Mouse (Mus musculus): ENCODE results near the gene Grxcr1. TPM values are rescaled to one million over a fixed set of nuclear protein-coding genes. Genes with fewer than 3 reads are reported as not detected.

Grxcr1 gene
- polyA plus RNA-seq (2014; fragmentation: Nextera tagmentation; extraction: Ambion mirVana): not detected in 2 replicates

DNA sequence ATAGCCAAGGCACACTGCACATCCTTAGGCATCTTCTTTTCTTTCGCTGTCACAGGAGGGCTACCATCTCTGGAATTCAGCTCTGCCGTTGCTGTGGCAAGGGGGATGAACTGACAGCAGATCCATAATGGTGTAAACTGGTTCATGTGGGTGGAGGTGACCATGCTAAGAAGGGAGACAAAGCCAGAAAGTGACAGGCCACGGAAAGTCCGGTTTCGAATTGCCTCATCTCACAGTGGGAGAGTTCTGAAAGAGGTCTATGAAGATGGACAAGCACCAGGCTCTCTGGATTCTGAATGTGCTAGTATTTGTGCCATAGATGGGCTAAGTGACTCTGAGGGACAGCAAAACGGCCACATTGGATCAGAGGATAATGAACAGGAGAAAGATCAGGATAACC, at the start of gene Grxcr1:
TSS of gene Grxcr1 (plus strand) at position 92 of the 400 bp plus-strand sequence.
- ATAC-seq (replicated peaks; ENCODE audit: insufficient number of reproducible peaks, low FRiP score, low TSS enrichment, low read depth) (no peak), DNase-seq (ENCODE audit: low spot score) (no peak)
- 86% methylated on average over 6 of the region's 6 CpGs for WGBS
- Histone ChIP-seq H3K36me3 (replicated peaks; ENCODE audit: control insufficient read depth, insufficient read depth, low read depth, low read length) (no peaks in the 10 kb centered on the region), H3K27me3 (ENCODE audit: control insufficient read depth, insufficient read depth, low read length) (no peaks in the 10 kb centered on the region), H3K4me2 (ENCODE audit: low read depth, low read length) (no peak within 1 kb of the TSS), H3K9ac (replicated peaks; ENCODE audit: low read length) (no peak within 1 kb of the TSS), H3K9me3 (replicated peaks; ENCODE audit: control insufficient read depth, low read length) (no peaks in the 10 kb centered on the region), H3K27ac (replicated peaks; ENCODE audit: low read depth, low read length) (no peak within 1 kb of the TSS), H3K4me1 (ENCODE audit: control insufficient read depth, insufficient read depth, low read length) (no peaks in the 10 kb centered on the region), H3K4me3 (ENCODE audit: low read depth, low read length) (no peak within 1 kb of the TSS)

DNA sequence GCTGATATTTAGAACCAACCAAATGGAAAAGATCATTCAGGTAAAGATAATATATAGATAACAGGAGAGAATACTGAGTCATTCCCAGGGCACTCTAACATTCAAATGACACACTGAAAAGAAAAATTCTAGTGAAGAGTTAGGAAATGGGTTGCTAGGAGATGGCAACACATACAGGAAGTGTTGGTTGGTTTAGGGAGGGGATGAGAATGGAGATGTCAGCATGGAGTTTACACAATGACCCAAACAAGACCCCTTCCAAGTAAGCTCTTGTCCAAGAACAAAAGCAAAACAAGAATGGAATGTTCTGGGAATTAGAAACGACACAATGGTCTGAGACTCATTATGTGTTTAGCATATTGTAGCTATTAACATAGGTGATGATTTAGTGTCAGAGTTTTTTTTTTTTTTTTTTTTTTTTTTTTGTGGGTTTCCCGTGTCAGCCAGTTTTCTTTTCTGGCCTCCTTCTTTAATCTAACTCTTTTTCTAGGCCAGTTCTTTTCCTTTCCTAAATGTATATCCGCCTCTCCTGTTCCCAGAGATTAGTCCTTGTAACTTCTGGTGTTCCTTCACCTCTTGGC, 49.6 kb upstream of the Grxcr1 start:
- Histone ChIP-seq H3K27me3 (ENCODE audit: control insufficient read depth, insufficient read depth, low read length) (no peaks in the 10 kb centered on the region), H3K4me1 (ENCODE audit: control insufficient read depth, insufficient read depth, low read length) (no peaks in the 10 kb centered on the region), H3K4me3 (ENCODE audit: low read depth, low read length) (no peak overlapping the region), H3K9me3 (replicated peaks; ENCODE audit: control insufficient read depth, low read length) (no peaks in the 10 kb centered on the region), H3K4me2 (ENCODE audit: low read depth, low read length) (no peak overlapping the region), H3K9ac (replicated peaks; ENCODE audit: low read length) (no peak overlapping the region), H3K36me3 (replicated peaks; ENCODE audit: control insufficient read depth, insufficient read depth, low read depth, low read length) (no peaks in the 10 kb centered on the region), H3K27ac (replicated peaks; ENCODE audit: low read depth, low read length) (no peak overlapping the region)
- 60% methylated on average over 3 of the region's 3 CpGs for WGBS
- DNase-seq (ENCODE audit: low spot score) (no peak), ATAC-seq (replicated peaks; ENCODE audit: insufficient number of reproducible peaks, low FRiP score, low TSS enrichment, low read depth) (no peak)

DNA sequence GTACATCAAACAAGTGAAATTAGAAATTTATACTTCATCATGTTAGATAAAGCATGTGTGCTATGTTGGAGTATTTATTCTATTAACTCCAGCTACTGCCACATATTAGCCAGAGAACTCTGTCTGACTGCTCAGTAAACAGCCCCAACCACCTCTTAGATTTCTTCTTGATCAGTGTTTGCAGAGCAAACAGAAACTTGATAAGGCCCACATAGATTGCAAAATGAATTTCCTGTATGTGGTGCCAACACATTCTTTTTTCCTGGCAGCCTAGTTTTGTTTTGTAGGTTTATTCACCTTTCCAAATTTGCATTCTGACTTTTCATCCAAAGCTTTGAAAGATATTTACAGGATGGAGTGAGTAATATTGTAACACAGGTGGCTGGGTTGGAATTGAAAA, 41.2 kb upstream of the Grxcr1 start:
- H3K9ac ChIP-seq (replicated peaks; ENCODE audit: low read length): no peak overlapping the region
- H3K9me3 ChIP-seq (replicated peaks; ENCODE audit: control insufficient read depth, low read length): no peaks in the 10 kb centered on the region
- DNase-seq (ENCODE audit: low spot score) (no peak), ATAC-seq (replicated peaks; ENCODE audit: insufficient number of reproducible peaks, low FRiP score, low TSS enrichment, low read depth) (no peak)
- no peaks in the 10 kb centered on the region for H3K36me3 ChIP-seq (replicated peaks; ENCODE audit: control insufficient read depth, insufficient read depth, low read depth, low read length)
- no peaks in the 10 kb centered on the region for H3K4me1 ChIP-seq (ENCODE audit: control insufficient read depth, insufficient read depth, low read length)
- no peaks in the 10 kb centered on the region for H3K27me3 ChIP-seq (ENCODE audit: control insufficient read depth, insufficient read depth, low read length)
- H3K4me3 ChIP-seq (ENCODE audit: low read depth, low read length): no peak overlapping the region
- no peak overlapping the region for H3K4me2 ChIP-seq (ENCODE audit: low read depth, low read length)
- no peak overlapping the region for H3K27ac ChIP-seq (replicated peaks; ENCODE audit: low read depth, low read length)

DNA sequence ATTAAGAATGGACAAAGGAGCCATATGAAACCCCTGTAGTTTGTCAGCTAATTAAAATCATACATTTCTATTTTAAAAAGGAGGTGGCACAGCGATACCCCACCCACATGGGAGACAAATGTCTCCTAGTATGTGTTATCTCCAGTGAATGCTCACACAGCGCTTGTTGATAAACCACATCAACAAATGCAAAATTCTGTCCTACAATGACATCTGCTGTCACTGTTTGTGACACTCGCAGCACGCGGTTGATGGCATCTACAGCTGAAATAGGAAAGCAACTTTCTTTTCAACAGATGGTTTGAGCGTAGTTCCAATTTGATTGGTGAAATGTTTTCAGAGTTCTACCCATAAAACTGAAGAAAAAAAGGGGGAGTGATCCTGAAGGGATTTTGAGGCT, 29.0 kb upstream of the Grxcr1 start:
- no peaks in the 10 kb centered on the region for H3K36me3 ChIP-seq (replicated peaks; ENCODE audit: control insufficient read depth, insufficient read depth, low read depth, low read length)
- no peak overlapping the region for H3K27ac ChIP-seq (replicated peaks; ENCODE audit: low read depth, low read length)
- H3K4me1 ChIP-seq (ENCODE audit: control insufficient read depth, insufficient read depth, low read length): no peaks in the 10 kb centered on the region
- no peaks in the 10 kb centered on the region for H3K27me3 ChIP-seq (ENCODE audit: control insufficient read depth, insufficient read depth, low read length)
- no peak overlapping the region for H3K4me2 ChIP-seq (ENCODE audit: low read depth, low read length)
- ATAC-seq (replicated peaks; ENCODE audit: insufficient number of reproducible peaks, low FRiP score, low TSS enrichment, low read depth): no peak
- no peak for DNase-seq (ENCODE audit: low spot score)
- WGBS: 93% methylated on average over 6 of the region's 6 CpGs
- H3K4me3 ChIP-seq (ENCODE audit: low read depth, low read length): no peak overlapping the region
- no peak overlapping the region for H3K9ac ChIP-seq (replicated peaks; ENCODE audit: low read length)
- H3K9me3 ChIP-seq (replicated peaks; ENCODE audit: control insufficient read depth, low read length): no peaks in the 10 kb centered on the region

DNA sequence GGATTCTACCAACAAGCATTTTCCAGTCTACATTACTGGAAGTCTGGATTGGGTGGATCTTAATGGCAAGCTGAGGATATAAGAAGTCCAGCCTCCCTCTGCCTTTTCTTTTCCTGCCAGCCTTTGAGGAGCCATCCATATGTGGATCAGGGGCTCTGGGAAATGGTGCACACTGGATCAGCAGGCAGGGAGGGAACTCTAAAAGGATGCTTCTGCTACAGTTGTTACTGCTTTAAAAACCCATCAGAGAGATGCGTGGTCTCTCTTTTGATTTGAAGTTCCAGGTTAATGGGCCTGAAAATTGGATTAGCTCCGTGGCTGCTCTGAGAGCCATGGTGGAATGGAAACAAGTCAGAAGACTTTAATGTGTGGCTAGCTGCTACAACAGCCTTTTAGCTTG, 27.7 kb upstream of the Grxcr1 start:
- Histone ChIP-seq H3K36me3 (replicated peaks; ENCODE audit: control insufficient read depth, insufficient read depth, low read depth, low read length) (no peaks in the 10 kb centered on the region), H3K9ac (replicated peaks; ENCODE audit: low read length) (no peak overlapping the region), H3K9me3 (replicated peaks; ENCODE audit: control insufficient read depth, low read length) (no peaks in the 10 kb centered on the region), H3K27ac (replicated peaks; ENCODE audit: low read depth, low read length) (no peak overlapping the region), H3K4me3 (ENCODE audit: low read depth, low read length) (no peak overlapping the region), H3K27me3 (ENCODE audit: control insufficient read depth, insufficient read depth, low read length) (no peaks in the 10 kb centered on the region), H3K4me2 (ENCODE audit: low read depth, low read length) (no peak overlapping the region), H3K4me1 (ENCODE audit: control insufficient read depth, insufficient read depth, low read length) (no peaks in the 10 kb centered on the region)
- DNase-seq (ENCODE audit: low spot score) (no peak), ATAC-seq (replicated peaks; ENCODE audit: insufficient number of reproducible peaks, low FRiP score, low TSS enrichment, low read depth) (no peak)
- WGBS: 30% methylated on average over 2 of the region's 2 CpGs

DNA sequence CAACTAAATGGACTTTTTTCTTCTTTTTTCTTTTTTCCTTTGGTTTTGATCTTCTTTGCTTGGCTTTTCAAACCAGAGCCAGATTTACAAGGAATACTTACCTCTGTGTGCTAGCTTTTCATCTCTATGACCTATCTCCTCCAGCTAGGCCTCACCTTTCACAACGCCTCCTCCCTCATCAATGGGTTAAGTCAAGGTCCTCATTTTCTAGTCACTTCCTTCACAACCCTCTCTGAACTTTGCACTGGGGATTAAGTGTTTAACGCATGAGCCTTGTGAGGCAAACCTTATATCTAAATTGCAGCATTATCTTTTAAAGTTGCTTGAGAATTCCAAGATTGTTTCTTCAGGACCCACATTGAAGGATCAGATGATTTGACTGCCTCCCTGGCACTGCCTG, 27.2 kb upstream of the Grxcr1 start:
- Histone ChIP-seq H3K9ac (replicated peaks; ENCODE audit: low read length) (no peak overlapping the region), H3K4me2 (ENCODE audit: low read depth, low read length) (no peak overlapping the region), H3K36me3 (replicated peaks; ENCODE audit: control insufficient read depth, insufficient read depth, low read depth, low read length) (no peaks in the 10 kb centered on the region), H3K9me3 (replicated peaks; ENCODE audit: control insufficient read depth, low read length) (no peaks in the 10 kb centered on the region), H3K27ac (replicated peaks; ENCODE audit: low read depth, low read length) (no peak overlapping the region), H3K4me1 (ENCODE audit: control insufficient read depth, insufficient read depth, low read length) (no peaks in the 10 kb centered on the region), H3K27me3 (ENCODE audit: control insufficient read depth, insufficient read depth, low read length) (no peaks in the 10 kb centered on the region), H3K4me3 (ENCODE audit: low read depth, low read length) (no peak overlapping the region)
- DNase-seq (ENCODE audit: low spot score) (no peak), ATAC-seq (replicated peaks; ENCODE audit: insufficient number of reproducible peaks, low FRiP score, low TSS enrichment, low read depth) (no peak)
- WGBS: 62% methylated on average over 2 of the region's 2 CpGs

DNA sequence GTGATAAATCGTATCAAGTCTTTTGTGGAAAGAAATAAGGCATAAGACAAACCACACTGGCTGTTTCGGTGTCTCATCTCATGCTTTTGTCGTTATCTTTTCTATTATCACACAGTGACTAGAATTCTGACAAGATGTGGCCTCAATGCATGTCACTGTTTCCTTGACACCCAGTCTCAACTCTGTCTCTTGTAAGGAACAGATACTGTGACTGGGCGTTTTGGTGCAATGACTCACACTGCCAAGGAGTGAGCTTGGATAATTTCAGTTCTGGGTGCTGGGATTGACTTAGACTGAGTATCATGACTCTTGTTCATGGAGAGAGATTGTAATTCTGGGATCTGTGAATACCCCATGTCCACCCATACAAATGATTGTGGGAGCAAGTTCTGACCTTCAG, 24.6 kb upstream of the Grxcr1 start:
- Histone ChIP-seq H3K4me2 (ENCODE audit: low read depth, low read length) (no peak overlapping the region), H3K4me3 (ENCODE audit: low read depth, low read length) (no peak overlapping the region), H3K27ac (replicated peaks; ENCODE audit: low read depth, low read length) (no peak overlapping the region), H3K27me3 (ENCODE audit: control insufficient read depth, insufficient read depth, low read length) (no peaks in the 10 kb centered on the region), H3K4me1 (ENCODE audit: control insufficient read depth, insufficient read depth, low read length) (no peaks in the 10 kb centered on the region), H3K9ac (replicated peaks; ENCODE audit: low read length) (no peak overlapping the region), H3K9me3 (replicated peaks; ENCODE audit: control insufficient read depth, low read length) (no peaks in the 10 kb centered on the region), H3K36me3 (replicated peaks; ENCODE audit: control insufficient read depth, insufficient read depth, low read depth, low read length) (no peaks in the 10 kb centered on the region)
- WGBS: 92% methylated on average over 4 of the region's 4 CpGs
- no peak for DNase-seq (ENCODE audit: low spot score)
- ATAC-seq (replicated peaks; ENCODE audit: insufficient number of reproducible peaks, low FRiP score, low TSS enrichment, low read depth): no peak

DNA sequence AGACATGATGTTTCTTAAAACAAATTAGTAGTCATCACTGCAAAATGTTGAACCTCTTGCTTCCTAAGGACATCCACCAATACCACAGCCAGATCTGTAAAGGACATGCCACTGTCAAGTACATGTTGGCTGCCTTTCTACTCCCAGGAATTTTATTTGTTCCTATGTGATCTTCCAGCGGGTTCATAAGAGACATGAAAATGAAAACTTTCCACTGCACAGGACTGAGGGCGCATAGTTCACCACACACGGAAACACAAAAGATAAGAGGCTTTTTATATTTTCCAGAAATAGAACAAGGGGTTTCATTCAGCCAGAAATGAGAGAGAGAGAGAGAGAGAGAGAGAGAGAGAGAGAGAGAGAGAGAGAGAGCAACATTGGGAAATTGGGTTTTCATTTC, 20.1 kb upstream of the Grxcr1 start:
- H3K4me1 ChIP-seq (ENCODE audit: control insufficient read depth, insufficient read depth, low read length): no peaks in the 10 kb centered on the region
- no peak for ATAC-seq (replicated peaks; ENCODE audit: insufficient number of reproducible peaks, low FRiP score, low TSS enrichment, low read depth)

More for the DNA sequence above, 20.1 kb upstream of the Grxcr1 start:
- Histone ChIP-seq H3K27ac (replicated peaks; ENCODE audit: low read depth, low read length) (no peak overlapping the region), H3K4me2 (ENCODE audit: low read depth, low read length) (no peak overlapping the region), H3K9ac (replicated peaks; ENCODE audit: low read length) (no peak overlapping the region), H3K4me3 (ENCODE audit: low read depth, low read length) (no peak overlapping the region), H3K27me3 (ENCODE audit: control insufficient read depth, insufficient read depth, low read length) (no peaks in the 10 kb centered on the region), H3K36me3 (replicated peaks; ENCODE audit: control insufficient read depth, insufficient read depth, low read depth, low read length) (no peaks in the 10 kb centered on the region), H3K9me3 (replicated peaks; ENCODE audit: control insufficient read depth, low read length) (no peaks in the 10 kb centered on the region)
- WGBS: 85% methylated on average over 3 of the region's 3 CpGs
- no peak for DNase-seq (ENCODE audit: low spot score)
